Mouse (Mus musculus) bone marrow macrophage, adult 2 months (primary cell): Measurements from ENCODE around the gene Hist1h4j. TPM values are rescaled to one million over a fixed set of nuclear protein-coding genes. Genes with fewer than 3 reads are reported as not detected.
"Not testable (repeated sequence)": the region's sequence is repeated elsewhere in the genome, so short reads cannot be mapped to it uniquely, and the experiment has no call there.

Source experiments
- H3K27ac ChIP-seq: 2 replicates; pipeline ENCODE4 v1.5.1; 2012; ENCODE audit warnings: low read depth, low read length; ENCODE audit not compliant: insufficient read depth
- H3K4me1 ChIP-seq: 2 replicates; pipeline ENCODE4 v1.6.1; 2012; ENCODE audit warnings: low read length; ENCODE audit not compliant: control insufficient read depth, insufficient read depth
- H3K4me3 ChIP-seq: 2 replicates; pipeline ENCODE4 v1.5.1; 2012; ENCODE audit warnings: mild to moderate bottlenecking, low read length, moderate library complexity; ENCODE audit not compliant: insufficient read depth
- CTCF ChIP-seq: IDR thresholded peaks from 2 replicates; pipeline ENCODE4 v1.5.1; 2012; ENCODE audit warnings: low read depth, mild to moderate bottlenecking, low read length, moderate library complexity
- POLR2A ChIP-seq: IDR thresholded peaks from 2 replicates; pipeline ENCODE4 v1.6.1; 2012; ENCODE audit warnings: mild to moderate bottlenecking, low read depth, low read length, borderline replicate concordance
- polyA plus RNA-seq: library from polyadenylated mRNA; stranded (reverse); fragments of >200 nt; gene quantifications from 2 replicates; pipeline ENCODE4 v1.2.4, GENCODE M21; 2012; ENCODE audit not compliant: missing spikeins, insufficient read depth, insufficient read length

The Hist1h4j gene
- polyA plus RNA-seq, 1 experiment, result 1.8 TPM

- Histone ChIP-seq H3K4me3 (no peak overlapping the region), H3K27ac (no peak overlapping the region), H3K4me1 (peaks cover 10% of the 10 kb centered on the region)
- TF ChIP-seq CTCF, result no peak
- no peak for TF ChIP-seq POLR2A
Observed at GRCm38 (mm10) chr13:21745006-21745405, 10.1 kb downstream of the Hist1h4j start.

- H3K4me1 ChIP-seq, result peaks cover 15% of the 10 kb centered on the region
- peak overlapping the region; percentile 58 for H3K4me3 ChIP-seq
- peak overlapping the region; percentile 40 for H3K27ac ChIP-seq
- TF ChIP-seq POLR2A (no peak), CTCF (no peak)
Observed at GRCm38 (mm10) chr13:21749387-21750158, 14.7 kb downstream of the Hist1h4j start.

GRCm38 (mm10) chr13:21750159-21751017 lies 15.5 kb downstream of the Hist1h4j start, which contains the start of gene Hist1h4k:
Gene Hist1h4k, minus strand, starts transcription at chr13:21750505.
- peak within 1 kb of the TSS; percentile 58 for H3K4me3 ChIP-seq
- TF ChIP-seq POLR2A, result peak; percentile 22; the same call in 1 of the 2 replicates
- peaks cover 15% of the 10 kb centered on the region for H3K4me1 ChIP-seq
- peak within 1 kb of the TSS; percentile 82 for H3K27ac ChIP-seq

GRCm38 (mm10) chr13:21751417-21751816 lies 16.6 kb downstream of the Hist1h4j start:
- no peak overlapping the region for H3K4me3 ChIP-seq
- no peak overlapping the region for H3K27ac ChIP-seq
- H3K4me1 ChIP-seq, result peaks cover 15% of the 10 kb centered on the region
- no peak for TF ChIP-seq CTCF
- TF ChIP-seq POLR2A, result no peak

GRCm38 (mm10) chr13:21751827-21752226 lies 17.0 kb downstream of the Hist1h4j start:
- H3K4me1 ChIP-seq, result peaks cover 15% of the 10 kb centered on the region
- H3K27ac ChIP-seq, result no peak overlapping the region
- no peak overlapping the region for H3K4me3 ChIP-seq
- TF ChIP-seq CTCF, result no peak

- peak overlapping the region; percentile 51 for H3K27ac ChIP-seq
- peak overlapping the region; percentile 8; the same call in 1 of the 2 replicates for H3K4me3 ChIP-seq
- H3K4me1 ChIP-seq, result peaks cover 13% of the 10 kb centered on the region
- TF ChIP-seq CTCF, result no peak
- no peak for TF ChIP-seq POLR2A
Observed at GRCm38 (mm10) chr13:21752356-21752755, 17.5 kb downstream of the Hist1h4j start.

GRCm38 (mm10) chr13:21753051-21753523 lies 18.2 kb downstream of the Hist1h4j start:
- H3K4me1 ChIP-seq, result peaks cover 11% of the 10 kb centered on the region
- H3K4me3 ChIP-seq, result peak overlapping the region; percentile 53
- TF ChIP-seq POLR2A (no peak), CTCF (no peak)
- peak overlapping the region; percentile 79 for H3K27ac ChIP-seq

GRCm38 (mm10) chr13:21753524-21754285 lies 18.8 kb downstream of the Hist1h4j start, which contains the start of the genes Hist1h2ak and Hist1h2bn:
Gene Hist1h2ak, minus strand, starts transcription at chr13:21753827.
Gene Hist1h2bn, plus strand, starts transcription at chr13:21754123.
- Histone ChIP-seq H3K27ac (peak within 1 kb of the TSS; percentile 79), H3K4me3 (peak within 1 kb of the TSS; percentile 59)
- 0 out of 2 replicates have a peak, but pooled peaks have one; percentile 54 for TF ChIP-seq POLR2A
- H3K4me1 ChIP-seq, result not testable (repeated sequence)

GRCm38 (mm10) chr13:21754294-21755001 lies 19.6 kb downstream of the Hist1h4j start:
- peak overlapping the region; percentile 77 for H3K27ac ChIP-seq
- peak overlapping the region; percentile 59 for H3K4me3 ChIP-seq
- not testable (repeated sequence) for H3K4me1 ChIP-seq
